ENCODE assay signal across 8 mouse cellular contexts in the genomic region with DNA sequence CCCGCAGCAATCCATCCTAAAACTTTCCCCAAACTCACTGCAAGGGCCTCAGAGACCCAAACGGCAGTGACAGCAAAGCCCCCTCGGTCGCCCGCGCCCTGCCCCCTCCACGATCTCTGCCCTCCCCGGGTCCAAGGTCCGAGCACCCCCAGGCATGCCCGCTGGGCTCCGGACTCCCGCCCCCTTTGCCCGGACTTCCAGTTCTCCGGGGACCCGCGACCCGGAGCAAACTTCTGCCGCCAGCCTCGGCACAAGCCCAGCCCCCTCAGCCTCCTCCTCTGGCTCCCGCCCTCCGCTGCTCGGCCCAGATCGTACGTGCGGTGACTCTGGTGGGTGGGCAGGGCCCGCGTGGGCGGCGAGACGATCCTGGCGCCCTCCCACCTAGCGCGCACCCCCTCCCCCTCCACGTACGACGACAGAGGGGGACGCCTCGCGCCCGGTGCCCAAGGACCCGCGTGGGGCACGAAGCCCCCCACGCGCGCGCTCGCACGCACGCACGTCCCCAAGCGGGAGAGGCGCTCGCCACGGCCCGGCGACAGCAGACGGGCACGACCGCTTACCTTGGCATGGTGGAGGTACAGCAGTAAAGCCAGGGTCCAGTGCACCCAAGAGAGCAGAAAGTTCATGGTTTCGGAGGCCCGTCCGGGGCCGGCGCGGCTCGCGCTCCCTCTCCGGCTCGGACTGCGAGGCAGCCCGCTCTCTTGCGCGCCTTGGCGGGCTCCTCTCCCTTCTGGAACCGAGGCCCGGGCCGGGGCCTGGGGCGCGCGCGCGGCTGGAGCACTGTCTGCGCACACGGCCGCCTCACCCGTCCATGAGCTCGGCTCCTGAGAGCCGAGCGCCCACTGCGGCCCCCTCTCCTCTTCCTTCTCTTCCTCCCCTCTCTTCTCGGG. TPM values are rescaled to one million over a fixed set of nuclear protein-coding genes. Genes with fewer than 3 reads are reported as not detected.
DNase-seq lines count a peak whose midpoint lies in the region; ATAC-seq and TF ChIP-seq lines count a peak whose summit lies in the region.

No protein-coding gene starts in this region.

- no peak for TF ChIP-seq POLR2A in ES-Bruce4 (IDR thresholded peaks at IDR 0.05; ENCODE audit: insufficient read depth, low read length)

- peak overlapping the region; percentile 80 for H3K4me3 ChIP-seq in ES-Bruce4 (ENCODE audit: low read depth, low read length)
- H3K4me3 ChIP-seq in forebrain, embryonic 14.5 days (ENCODE audit: low read depth, low read length), result peak overlapping the region; percentile 89
- peak overlapping the region; percentile 93 for H3K4me3 ChIP-seq in lung, embryonic 15.5 days

- no peak for TF ChIP-seq CTCF in ES-Bruce4 (IDR thresholded peaks at IDR 0.05; ENCODE audit: low read depth, low read length)

- no peak for TF ChIP-seq EP300 in ES-Bruce4 (IDR thresholded peaks at IDR 0.05; ENCODE audit: insufficient read depth, low read depth, low read length)

- peaks cover 4% of the 10 kb centered on the region for H3K4me1 ChIP-seq in ES-Bruce4 (ENCODE audit: control insufficient read depth, insufficient read depth, low read length)
- H3K4me1 ChIP-seq in forebrain, embryonic 14.5 days (ENCODE audit: control insufficient read depth, insufficient read depth, low read length), result peaks cover 29% of the 10 kb centered on the region
- H3K4me1 ChIP-seq in lung, embryonic 15.5 days, result peaks cover 54% of the 10 kb centered on the region

- DNase-seq in c-Kit-positive CD71-positive TER-119-negative erythroid progenitor cells, embryonic 14.5 days (ENCODE audit: low read depth), result peak; percentile 51
- peak; percentile 67 for DNase-seq in forebrain, embryonic 14.5 days (ENCODE audit: low spot score)
- peak; percentile 80 to 82 for DNase-seq in heart, postnatal 14 days
- DNase-seq in layer of hippocampus, adult 9-11 months, result peak; percentile 49
- DNase-seq in ovary, postnatal 36 days (ENCODE audit: low spot score), result peak; percentile 80
- peak; percentile 68 to 69 for DNase-seq in urinary bladder, adult 18-20 months (ENCODE audit: low spot score in 2 of 2)

- H3K27ac ChIP-seq in ES-Bruce4 (ENCODE audit: insufficient read depth, low read length), result no peak overlapping the region
- H3K27ac ChIP-seq in forebrain, embryonic 14.5 days (ENCODE audit: low read depth, low read length), result peak overlapping the region; percentile 87
- H3K27ac ChIP-seq in lung, embryonic 15.5 days, result peak overlapping the region; percentile 98

- ATAC-seq in forebrain, embryonic 14.5 days, result peak; percentile 45
- ATAC-seq in lung, embryonic 15.5 days (ENCODE audit: borderline replicate concordance, extremely low read depth, low FRiP score, low TSS enrichment), result peak; percentile 47

- WGBS in forebrain, embryonic 14.5 days, result 1% methylated on average over 57 of the region's 92 CpGs
- WGBS in lung, embryonic 15.5 days, result under 1% methylated on average over 84 of the region's 92 CpGs

- H3K27me3 ChIP-seq in ES-Bruce4 (ENCODE audit: control insufficient read depth, insufficient read depth, low read length, poor library complexity, severe bottlenecking), result 0 out of 2 replicates have a peak, but pooled peaks cover 3% of the 10 kb centered on the region
- H3K27me3 ChIP-seq in forebrain, embryonic 14.5 days (replicated peaks; ENCODE audit: control insufficient read depth, insufficient read depth, low read length), result no peaks in the 10 kb centered on the region
- H3K27me3 ChIP-seq in lung, embryonic 15.5 days, result no peaks in the 10 kb centered on the region

- peak overlapping the region; percentile 94 for H3K9ac ChIP-seq in ES-Bruce4 (ENCODE audit: low read depth, poor library complexity, severe bottlenecking)
- H3K9ac ChIP-seq in forebrain, embryonic 14.5 days (ENCODE audit: low read length), result peak overlapping the region; percentile 91
- peak overlapping the region; percentile 99 for H3K9ac ChIP-seq in lung, embryonic 15.5 days

- no peaks in the 10 kb centered on the region for H3K36me3 ChIP-seq in ES-Bruce4 (ENCODE audit: control insufficient read depth, insufficient read depth, low read length, poor library complexity, severe bottlenecking)
- H3K36me3 ChIP-seq in forebrain, embryonic 14.5 days (ENCODE audit: control insufficient read depth, insufficient read depth, low read length), result peaks cover 4% of the 10 kb centered on the region; the same call in 1 of the 2 replicates
- H3K36me3 ChIP-seq in lung, embryonic 15.5 days, result no peaks in the 10 kb centered on the region

- H3K9me3 ChIP-seq in ES-Bruce4 (replicated peaks; ENCODE audit: control insufficient read depth, insufficient read depth, low read length, poor library complexity, severe bottlenecking), result no peaks in the 10 kb centered on the region
- no peaks in the 10 kb centered on the region for H3K9me3 ChIP-seq in forebrain, embryonic 14.5 days (replicated peaks; ENCODE audit: control insufficient read depth, low read length)
- no peaks in the 10 kb centered on the region for H3K9me3 ChIP-seq in lung, embryonic 15.5 days

- intact Hi-C loops in heart, postnatal 14 days (cut with DNase I), result loop anchor here (2.0 to 5.0 kb wide), 2 partner anchors 74 to 216 kb away; no protein-coding TSS in a partner anchor

- H3K4me2 ChIP-seq in forebrain, embryonic 14.5 days (ENCODE audit: low read length), result peak overlapping the region; percentile 90
- H3K4me2 ChIP-seq in lung, embryonic 15.5 days, result peak overlapping the region; percentile 91

RNA-seq across cellular contexts. Expression of gene Vegfa, which starts 1.2 kb away (rescaled TPM):
- 76.2 and 86.3 TPM in 2 replicates for polyA plus RNA-seq in ES-Bruce4 (2011; ENCODE audit: insufficient read depth, insufficient read length, low read depth, missing spikeins)
- polyA plus RNA-seq in forebrain, embryonic 14.5 days (2014; fragmentation: Nextera tagmentation; extraction: Ambion mirVana), result 2.3 and 2.6 TPM in 2 replicates
- 100 to 1,000 TPM; 275 TPM for total RNA-seq in heart, postnatal 14 days (2021)
- 5.1 and 6.2 TPM in 2 replicates for polyA plus RNA-seq in lung, embryonic 15.5 days (2015; fragmentation: Nextera tagmentation; extraction: Ambion mirVana)

Comparison
In these comparisons a context has a peak if more than half of its experiments do, and no peak if none do; other contexts are left out.
1. RNA of gene Vegfa, which starts 1.2 kb away (polyA plus RNA-seq): 76.2 to 86.3 TPM in ES-Bruce4; 5.1 to 6.2 TPM in lung, embryonic 15.5 days and 2.3 to 2.6 TPM in forebrain, embryonic 14.5 days; every median in the first group is over 10 times any median in the second.
2. Peak in every context shown above with its lines, with median percentiles within 50 percentile points of each other: H3K4me3 ChIP-seq, H3K9ac ChIP-seq and DNase-seq.